Mouse (Mus musculus) midbrain, embryonic 14.5 days (tissue): ENCODE measurements at regions not wholly inside any gene's neighbourhood (a gene's known extent, or its start where the extent isn't known, plus 50 kb on each side); places are given as distances from the start of the nearest gene placed in this dataset.

ENCODE experiments used
- ATAC-seq: fragments of 200-750 bp; cut with Nextera tagmentation; 2 replicates; pipeline ENCODE4 v1.8.0; 2017; ENCODE audit warnings: moderate number of reproducible peaks, moderate library complexity; ENCODE audit not compliant: low FRiP score, low TSS enrichment
- DNase-seq: peaks from one replicate; pipeline ENCODE4 v3.0.0-alpha.2; 2015
- H3K27ac ChIP-seq: fragments of 300-500 bp; sonication (generic); replicated peaks from 2 replicates; pipeline ENCODE4 v1.5.1; 2014; ENCODE audit warnings: mild to moderate bottlenecking, low read depth, low read length, moderate library complexity
- H3K27me3 ChIP-seq: fragments of 300-500 bp; sonication (generic); 2 replicates; pipeline ENCODE4 v1.6.1; 2014; ENCODE audit warnings: low read length, control low read depth, mixed read lengths; ENCODE audit not compliant: control insufficient read depth, insufficient read depth
- H3K36me3 ChIP-seq: fragments of 300-500 bp; sonication (generic); 2 replicates; pipeline ENCODE4 v1.6.1; 2014; ENCODE audit warnings: low read length, control low read depth; ENCODE audit not compliant: control insufficient read depth, insufficient read depth
- H3K4me1 ChIP-seq: fragments of 300-500 bp; sonication (generic); 2 replicates; pipeline ENCODE4 v1.6.1; 2014; ENCODE audit warnings: mild to moderate bottlenecking, antibody characterized with exemption, low read length, control low read depth; ENCODE audit not compliant: control insufficient read depth, insufficient read depth
- H3K4me2 ChIP-seq: fragments of 300-500 bp; sonication (generic); 2 replicates; pipeline ENCODE4 v1.6.1; 2014; ENCODE audit warnings: mild to moderate bottlenecking, low read length, moderate library complexity
- H3K4me3 ChIP-seq: fragments of 300-500 bp; sonication (generic); replicated peaks from 2 replicates; pipeline ENCODE4 v1.5.1; 2014; ENCODE audit warnings: low read depth, low read length
- H3K9ac ChIP-seq: fragments of 300-500 bp; sonication (generic); replicated peaks from 2 replicates; pipeline ENCODE4 v1.6.1; 2014; ENCODE audit warnings: mild to moderate bottlenecking, low read length, moderate library complexity
- H3K9me3 ChIP-seq: fragments of 300-500 bp; sonication (generic); 2 replicates; pipeline ENCODE4 v1.6.1; 2016; ENCODE audit warnings: low read length, control low read depth, mixed read lengths; ENCODE audit not compliant: control insufficient read depth
- WGBS: fragments of 180-500 bp; shearing (Covaris S2); extraction: QIAGEN DNeasy Blood & Tissue Kit; methylation state at CpG from one replicate; pipeline ENCODE4 v1.1.7; 2014; 5-methylcytosine and 5-hydroxymethylcytosine counted together

DNA sequence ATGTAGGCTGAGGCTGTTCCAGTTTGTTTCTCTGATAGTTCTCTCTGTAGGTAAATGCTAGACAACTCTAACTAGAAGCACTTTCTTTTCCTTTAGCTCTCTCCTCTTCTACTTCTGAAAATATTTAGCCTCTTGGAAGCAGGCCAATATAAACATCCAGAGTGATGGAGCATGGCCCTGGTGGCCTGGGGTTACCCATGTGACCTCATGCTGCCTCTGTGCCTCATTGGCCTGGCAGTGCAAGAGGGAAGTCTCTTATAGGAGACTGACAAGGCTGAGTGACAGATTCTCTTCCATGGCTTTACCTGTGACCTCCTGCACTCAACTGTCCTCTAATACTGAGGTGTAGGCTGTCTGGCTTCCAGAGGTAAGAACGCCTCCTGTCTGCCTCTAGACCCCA, 71.2 kb upstream of the Adamts9 start:
- no peak overlapping the region for H3K4me2 ChIP-seq
- H3K4me1 ChIP-seq = no peaks in the 10 kb centered on the region
- ATAC-seq (no peak), DNase-seq (no peak)
- H3K36me3 ChIP-seq = no peaks in the 10 kb centered on the region
- H3K27ac ChIP-seq = no peak overlapping the region
- H3K4me3 ChIP-seq = no peak overlapping the region
- no peak overlapping the region for H3K9ac ChIP-seq
- no peaks in the 10 kb centered on the region for H3K9me3 ChIP-seq
- WGBS = 88% methylated on average over 1 of the region's 1 CpGs
- no peaks in the 10 kb centered on the region for H3K27me3 ChIP-seq

DNA sequence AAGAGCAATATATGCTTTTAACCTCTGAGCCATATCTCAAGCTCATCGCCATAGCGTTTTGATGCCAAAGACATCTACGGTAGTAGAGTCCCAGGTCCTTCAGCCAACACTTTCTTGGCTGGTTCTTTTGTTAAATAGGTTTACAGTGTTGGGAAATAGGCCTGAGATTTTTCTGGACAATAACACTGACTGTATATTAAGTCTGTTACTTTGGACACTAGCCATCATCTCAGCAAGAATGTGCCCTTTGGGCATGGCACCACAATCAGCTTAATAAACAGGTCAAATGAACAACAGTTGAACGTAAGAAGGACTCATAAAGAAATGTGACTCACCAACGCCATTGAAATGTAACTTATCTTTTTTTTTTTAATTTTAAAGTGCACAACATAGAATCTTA, 68.6 kb upstream of the Adamts9 start:
- no peak for DNase-seq
- ATAC-seq = no peak
- no peak overlapping the region for H3K9ac ChIP-seq
- H3K9me3 ChIP-seq = no peaks in the 10 kb centered on the region
- H3K4me2 ChIP-seq = no peak overlapping the region
- no peaks in the 10 kb centered on the region for H3K27me3 ChIP-seq
- H3K4me1 ChIP-seq = no peaks in the 10 kb centered on the region
- WGBS = 91% methylated on average over 5 of the region's 5 CpGs
- no peak overlapping the region for H3K4me3 ChIP-seq
- no peak overlapping the region for H3K27ac ChIP-seq
- no peaks in the 10 kb centered on the region for H3K36me3 ChIP-seq

DNA sequence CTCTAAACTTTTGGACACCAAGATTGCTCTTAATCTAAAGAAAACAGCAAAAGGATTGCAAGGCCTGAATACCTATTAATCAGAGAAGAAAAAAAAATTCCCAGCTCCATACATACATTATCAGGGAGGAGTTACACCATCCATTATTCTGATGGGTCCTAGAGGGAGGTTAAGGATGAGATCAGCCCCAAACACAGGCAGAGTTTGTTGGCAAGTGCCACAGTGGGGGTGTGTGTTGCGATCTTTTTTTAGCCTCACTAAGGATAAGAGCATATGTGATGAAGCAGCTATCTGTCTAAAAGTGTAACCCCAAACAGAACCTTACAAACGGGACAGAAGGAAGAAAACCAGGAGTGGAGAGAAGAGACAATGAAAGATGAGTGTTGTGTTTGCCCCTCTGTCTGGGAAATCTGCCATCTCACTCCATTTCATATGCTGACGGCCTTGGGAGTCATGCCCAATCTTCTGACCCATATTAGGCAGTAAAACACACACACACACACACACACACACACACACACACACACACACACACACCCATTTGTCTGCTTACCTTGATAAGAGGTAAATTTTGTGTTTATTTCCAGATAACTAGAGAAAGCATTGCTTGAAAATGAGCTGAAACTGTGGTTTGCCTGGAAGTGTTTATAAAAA, 61.4 kb upstream of the Adamts9 start:
- Histone ChIP-seq H3K36me3 (no peaks in the 10 kb centered on the region), H3K9me3 (no peaks in the 10 kb centered on the region), H3K4me1 (no peaks in the 10 kb centered on the region), H3K4me2 (no peak overlapping the region), H3K27ac (no peak overlapping the region), H3K27me3 (no peaks in the 10 kb centered on the region), H3K9ac (no peak overlapping the region), H3K4me3 (no peak overlapping the region)
- WGBS = 88% methylated on average over 3 of the region's 3 CpGs
- DNase-seq (no peak), ATAC-seq (no peak)

GRCm38 (mm10) chr6:93003812-93004211, 60.5 kb upstream of the Adamts9 start:
- Histone ChIP-seq H3K27me3 (no peaks in the 10 kb centered on the region), H3K36me3 (no peaks in the 10 kb centered on the region), H3K9me3 (no peaks in the 10 kb centered on the region), H3K4me1 (no peaks in the 10 kb centered on the region), H3K4me3 (no peak overlapping the region), H3K27ac (no peak overlapping the region), H3K9ac (no peak overlapping the region), H3K4me2 (no peak overlapping the region)
- WGBS = 82% methylated on average over 5 of the region's 5 CpGs
- DNase-seq (no peak), ATAC-seq (no peak)

DNA sequence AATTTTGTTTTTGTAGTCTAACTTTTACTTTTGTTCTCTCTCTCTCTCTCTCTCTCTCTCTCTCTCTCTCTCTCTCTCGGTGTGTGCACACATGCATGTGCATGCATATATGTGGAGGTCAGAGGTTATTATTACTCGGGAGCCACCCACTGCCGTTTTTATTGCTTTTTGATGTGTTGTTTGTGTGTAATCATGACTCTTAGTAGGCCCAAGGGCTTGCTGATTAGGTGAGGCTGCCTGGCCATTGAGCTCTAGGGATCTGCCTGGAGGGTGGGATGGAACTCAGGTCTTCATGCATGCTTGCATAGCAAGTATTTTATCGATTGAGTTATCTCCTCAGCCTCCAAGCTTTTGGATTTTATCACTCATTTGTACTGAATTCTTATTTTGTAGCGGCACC, 50.4 kb upstream of the Adamts9 start:
- H3K4me1 ChIP-seq = no peaks in the 10 kb centered on the region
- no peak for DNase-seq
- no peak for ATAC-seq
- no peaks in the 10 kb centered on the region for H3K27me3 ChIP-seq
- no peak overlapping the region for H3K9ac ChIP-seq
- H3K4me2 ChIP-seq = no peak overlapping the region
- no peak overlapping the region for H3K4me3 ChIP-seq
- no peak overlapping the region for H3K27ac ChIP-seq
- WGBS = 90% methylated on average over 5 of the region's 5 CpGs
- H3K9me3 ChIP-seq = no peaks in the 10 kb centered on the region
- no peaks in the 10 kb centered on the region for H3K36me3 ChIP-seq
